Mouse (Mus musculus): ENCODE measurements around the gene Zbtb43. TPM values are rescaled to one million over a fixed set of nuclear protein-coding genes. Genes with fewer than 3 reads are reported as not detected.

The Zbtb43 gene
- total and polyA plus RNA-seq, 3 experiments, result 8.5 to 10.9 (median 8.9) TPM

- peaks cover 11% of the 10 kb centered on the region for H3K27me3 ChIP-seq (replicated peaks)
- H3K4me1 ChIP-seq (ENCODE audit: control insufficient read depth in 1 of 2, insufficient read depth in 2 of 2), result no peaks in the 10 kb centered on the region
- H3K36me3 ChIP-seq (replicated peaks in 1 of 2; ENCODE audit: control insufficient read depth in 1 of 2, insufficient read depth in 1 of 2, low read length in 1 of 2), result no peaks in the 10 kb centered on the region
- in situ Hi-C loops (cut with MboI; ENCODE audit: low pct_ligation_motif_present, low pct_unique_long_range_greater_than_20kb, low sequenced_read_pairs) (no loop called here), dilution Hi-C loops (cut with MboI; ENCODE audit: extremely low pct_ligation_motif_present, extremely low pct_unique_long_range_greater_than_20kb, low sequenced_read_pairs) (no loop called here)
- no peak for DNase-seq (ENCODE audit: extremely low read depth)
- H3K79me2 ChIP-seq (replicated peaks; ENCODE audit: control insufficient read depth, extremely low read depth, insufficient read depth, poor library complexity, severe bottlenecking), result no peaks in the 10 kb centered on the region
- H3K4me3 ChIP-seq (replicated peaks in 1 of 3; ENCODE audit: low read depth in 2 of 3, low read length in 2 of 3, poor library complexity in 1 of 3), result no peak overlapping the region
- H3K9ac ChIP-seq (ENCODE audit: insufficient read depth, low read depth), result no peak overlapping the region
- no peak overlapping the region for H3K27ac ChIP-seq (ENCODE audit: insufficient read depth, low read depth)
- no peak for TF ChIP-seq JUN (IDR thresholded peaks at IDR 0.05; ENCODE audit: insufficient read depth, low read depth, low read length)
- TF ChIP-seq ZKSCAN1 (IDR thresholded peaks at IDR 0.05; ENCODE audit: borderline replicate concordance, low read depth, low read length), result no peak
- TF ChIP-seq ZMIZ1 (IDR thresholded peaks at IDR 0.05; ENCODE audit: low read depth, low read length), result no peak
- TF ChIP-seq TCF12 (IDR thresholded peaks at IDR 0.05; ENCODE audit: low read depth, low read length), result no peak
- no peak for TF ChIP-seq MEF2A (IDR thresholded peaks at IDR 0.05; ENCODE audit: borderline replicate concordance, low read depth, low read length)
- TF ChIP-seq MXI1 (IDR thresholded peaks at IDR 0.05; ENCODE audit: low read depth, low read length), result no peak
- no peak for TF ChIP-seq MAX (IDR thresholded peaks at IDR 0.05; ENCODE audit: low read length)
- no peak for TF ChIP-seq BHLHE40 (IDR thresholded peaks at IDR 0.05; ENCODE audit: low read depth, low read length)
- TF ChIP-seq EP300 (IDR thresholded peaks at IDR 0.05; ENCODE audit: low read length), result no peak
- no peak for TF ChIP-seq GABPA (IDR thresholded peaks at IDR 0.05; ENCODE audit: insufficient replicate concordance, low read depth, low read length)
- TF ChIP-seq CHD2 (IDR thresholded peaks at IDR 0.05; ENCODE audit: low read length), result no peak
- TF ChIP-seq E2F4 (IDR thresholded peaks at IDR 0.05; ENCODE audit: insufficient replicate concordance, low read depth, low read length), result no peak
- TF ChIP-seq MAZ (IDR thresholded peaks at IDR 0.05; ENCODE audit: low read depth, low read length), result no peak
- no peak for TF ChIP-seq MYC (IDR thresholded peaks at IDR 0.05; ENCODE audit: low read depth, low read length)
- no peaks in the 10 kb centered on the region for H3K9me3 ChIP-seq (replicated peaks; ENCODE audit: low read length)
- no peak overlapping the region for H3K4me2 ChIP-seq (ENCODE audit: insufficient read depth, low read depth, poor library complexity, severe bottlenecking)
These were observed 42.4 kb upstream of the Zbtb43 start for GRCm38 (mm10) chr2:33510791-33511190.

DNA sequence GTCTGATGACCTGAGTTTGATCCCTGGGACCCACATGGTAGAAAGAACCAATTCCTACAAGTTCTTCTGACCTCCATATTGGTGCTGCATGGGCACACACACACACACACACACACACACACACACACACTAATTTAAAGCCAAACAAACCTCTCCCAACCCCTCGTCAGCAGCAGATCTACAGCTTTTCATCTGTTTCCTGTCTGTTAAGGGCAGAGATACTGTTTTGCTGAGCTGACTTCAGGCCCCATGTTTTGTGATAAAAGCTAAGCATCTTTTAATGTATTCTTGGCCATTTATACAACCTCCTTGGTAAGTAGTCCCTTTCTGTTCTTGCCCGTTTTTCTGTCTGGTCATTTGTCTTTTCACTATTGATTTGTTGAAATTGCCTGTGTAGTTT is 34.2 kb upstream of the Zbtb43 start:
- dilution Hi-C loops (cut with MboI; ENCODE audit: extremely low pct_ligation_motif_present, extremely low pct_unique_long_range_greater_than_20kb, low sequenced_read_pairs), result no loop called here
- no peaks in the 10 kb centered on the region for H3K79me2 ChIP-seq (replicated peaks; ENCODE audit: control insufficient read depth, extremely low read depth, insufficient read depth, poor library complexity, severe bottlenecking)
- TF ChIP-seq MXI1 (IDR thresholded peaks at IDR 0.05; ENCODE audit: low read depth, low read length), result no peak
- no peak for TF ChIP-seq RCOR1 (conservative IDR thresholded peaks at IDR 0.05; ENCODE audit: low read depth, low read length)
- no peak for TF ChIP-seq RAD21 (IDR thresholded peaks at IDR 0.05; ENCODE audit: low read depth, low read length)
- TF ChIP-seq SMC3 (IDR thresholded peaks at IDR 0.05; ENCODE audit: low read depth, low read length), result no peak
- no peak for TF ChIP-seq GABPA (IDR thresholded peaks at IDR 0.05; ENCODE audit: insufficient replicate concordance, low read depth, low read length)
- TF ChIP-seq JUND (conservative IDR thresholded peaks at IDR 0.05; ENCODE audit: low read depth, low read length), result no peak
- TF ChIP-seq USF2 (conservative IDR thresholded peaks at IDR 0.05; ENCODE audit: low read depth, low read length), result no peak
- no peak for TF ChIP-seq E2F4 (IDR thresholded peaks at IDR 0.05; ENCODE audit: insufficient replicate concordance, low read depth, low read length)
- TF ChIP-seq MEF2A (IDR thresholded peaks at IDR 0.05; ENCODE audit: borderline replicate concordance, low read depth, low read length), result no peak
- TF ChIP-seq JUN (IDR thresholded peaks at IDR 0.05; ENCODE audit: insufficient read depth, low read depth, low read length), result no peak
- no peak for TF ChIP-seq POLR2AphosphoS2 (IDR thresholded peaks at IDR 0.05; ENCODE audit: low read depth, low read length)
- TF ChIP-seq POLR2A (IDR thresholded peaks at IDR 0.05; ENCODE audit: low read depth, low read length), result no peak
- no peak for TF ChIP-seq NELFE (IDR thresholded peaks at IDR 0.05; ENCODE audit: low read depth, low read length)
- TF ChIP-seq IRF4 (IDR thresholded peaks at IDR 0.05; ENCODE audit: low read depth, low read length), result no peak
- TF ChIP-seq BHLHE40 (IDR thresholded peaks at IDR 0.05; ENCODE audit: low read depth, low read length), result no peak
- no peak overlapping the region for H3K4me2 ChIP-seq (ENCODE audit: insufficient read depth, low read depth, poor library complexity, severe bottlenecking)
- H3K9ac ChIP-seq (ENCODE audit: insufficient read depth, low read depth), result no peak overlapping the region
- H3K27ac ChIP-seq (ENCODE audit: insufficient read depth, low read depth), result no peak overlapping the region
- H3K9me3 ChIP-seq (replicated peaks; ENCODE audit: low read length), result no peaks in the 10 kb centered on the region
- no peak for DNase-seq (ENCODE audit: extremely low read depth)
- H3K36me3 ChIP-seq (replicated peaks in 1 of 2; ENCODE audit: control insufficient read depth in 1 of 2, insufficient read depth in 1 of 2, low read length in 1 of 2), result no peaks in the 10 kb centered on the region
- in situ Hi-C loops (cut with MboI; ENCODE audit: low pct_ligation_motif_present, low pct_unique_long_range_greater_than_20kb, low sequenced_read_pairs), result no loop called here
- H3K4me1 ChIP-seq (ENCODE audit: control insufficient read depth in 1 of 2, insufficient read depth in 2 of 2), result no peaks in the 10 kb centered on the region
- no peak overlapping the region for H3K4me3 ChIP-seq (replicated peaks in 1 of 3; ENCODE audit: low read depth in 2 of 3, low read length in 2 of 3, poor library complexity in 1 of 3)
- H3K27me3 ChIP-seq (replicated peaks), result peaks cover 6% of the 10 kb centered on the region
